Mouse (Mus musculus) liver, adult 2 months (tissue): ENCODE results near the gene Gin1. TPM values are rescaled to one million over a fixed set of nuclear protein-coding genes. Genes with fewer than 3 reads are reported as not detected.

Source experiments
- DNase-seq: peaks from one replicate; pipeline ENCODE4 v3.0.0-alpha.2; 2011; ENCODE audit warnings: low read depth, low spot score; ENCODE audit errors: extremely low read depth
- H3K27ac ChIP-seq: fragments of 200-500 bp; replicated peaks from 2 replicates; pipeline ENCODE4 v1.5.1; 2012; ENCODE audit warnings: low read depth, mild to moderate bottlenecking, control low read depth, inconsistent platforms, low read length; ENCODE audit not compliant: insufficient read depth
- H3K27me3 ChIP-seq: fragments of 200-500 bp; 2 replicates; pipeline ENCODE4 v1.6.1; 2012; ENCODE audit warnings: mild to moderate bottlenecking, moderate library complexity, low read length, inconsistent platforms; ENCODE audit not compliant: control insufficient read depth, insufficient read depth
- H3K36me3 ChIP-seq: fragments of 200-500 bp; 2 replicates; pipeline ENCODE4 v1.6.1; 2012; ENCODE audit warnings: low read length, inconsistent platforms; ENCODE audit not compliant: control insufficient read depth, insufficient read depth
- H3K4me1 ChIP-seq: fragments of 200-500 bp; 2 replicates; pipeline ENCODE4 v1.6.1; 2011; ENCODE audit warnings: low read length; ENCODE audit not compliant: control insufficient read depth, insufficient read depth
- H3K4me3 ChIP-seq: fragments of 200-500 bp; 2 replicates; pipeline ENCODE4 v1.5.1; 2011; ENCODE audit warnings: low read depth, mild to moderate bottlenecking, control low read depth, low read length, moderate library complexity; ENCODE audit not compliant: insufficient read depth
- H3K79me2 ChIP-seq: fragments of 200-500 bp; 2 replicates; pipeline ENCODE4 v1.6.1; 2012; ENCODE audit warnings: inconsistent platforms, mild to moderate bottlenecking, low read length, moderate library complexity; ENCODE audit not compliant: control insufficient read depth, insufficient read depth
- H3K9ac ChIP-seq: fragments of 200-500 bp; 2 replicates; pipeline ENCODE4 v1.6.1; 2012; ENCODE audit warnings: low read depth, mild to moderate bottlenecking, control low read depth, inconsistent platforms, low read length
- CTCF ChIP-seq: fragments of 200-500 bp; IDR thresholded peaks from 2 replicates; pipeline ENCODE4 v1.5.1; 2011; ENCODE audit warnings: low read depth, low read length, control low read depth
- POLR2A ChIP-seq: fragments of 200-500 bp; IDR thresholded peaks from 2 replicates; pipeline ENCODE4 v1.6.1; 2011; ENCODE audit warnings: low read length, control low read depth; ENCODE audit not compliant: insufficient read depth; ENCODE audit errors: extremely low read depth
- WGBS: fragments of 180-500 bp; shearing (Covaris S2); methylation state at CpG from one replicate; pipeline ENCODE4 v1.1.7; 2018; 5-methylcytosine and 5-hydroxymethylcytosine counted together
- polyA plus RNA-seq: library from polyadenylated mRNA; depleted of rRNA; stranded (reverse); fragments of >200 nt; gene quantifications from 2 replicates; pipeline ENCODE4 v1.2.3, GENCODE M21; 2012; rRNA removed
- total RNA-seq: library from RNA; depleted of rRNA; stranded (reverse); fragments of >200 nt; gene quantifications from 2 replicates; pipeline ENCODE4 v1.2.3, GENCODE M21; 2014; rRNA removed

Gene Gin1
- total and polyA plus RNA-seq, 2 experiments: 1.9 to 9.9 TPM

DNA sequence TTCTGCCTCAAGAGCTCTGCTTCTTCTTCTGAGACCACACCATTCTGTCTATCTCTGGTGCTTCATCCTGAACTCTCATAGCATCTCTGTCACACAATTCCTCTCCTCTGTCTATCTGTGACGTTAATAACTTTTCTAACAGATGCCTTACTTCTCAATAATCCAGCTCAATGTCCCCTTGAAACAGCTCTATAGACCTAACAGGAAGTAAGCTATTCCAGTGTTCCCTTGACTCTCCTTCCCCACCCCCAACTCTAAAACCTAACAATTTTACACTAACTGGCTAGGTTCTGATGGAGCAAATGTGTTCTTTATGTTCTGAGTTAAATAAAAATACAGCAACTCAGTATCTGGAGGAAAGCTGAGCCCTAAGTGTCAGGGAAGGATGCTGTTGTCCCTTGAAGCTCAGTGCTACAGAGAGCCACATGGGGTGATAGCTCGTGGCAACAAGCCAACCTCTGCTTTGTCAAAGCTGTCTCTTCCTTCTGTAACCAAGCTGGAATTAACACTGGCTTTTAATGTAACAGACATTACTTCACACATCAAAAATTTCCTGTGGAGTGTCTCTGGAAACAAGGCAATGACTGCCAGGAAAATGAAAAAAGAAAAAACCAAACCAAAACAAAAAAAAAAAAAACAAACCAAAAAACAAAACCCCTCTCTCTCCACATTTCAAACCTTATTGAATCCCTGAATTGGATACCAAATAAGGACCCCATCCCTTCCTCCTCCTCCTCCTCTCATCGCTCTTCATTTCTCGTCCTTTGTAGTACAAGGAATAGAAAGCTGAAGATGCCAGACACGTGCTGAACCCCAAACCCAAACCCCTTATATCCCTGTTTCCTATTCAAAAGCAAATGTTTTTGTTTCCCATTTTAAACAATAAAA lies 63.7 kb downstream of the Gin1 start:
- Histone ChIP-seq H3K79me2 (no peaks in the 10 kb centered on the region), H3K4me3 (no peak overlapping the region), H3K27ac (no peak overlapping the region), H3K9ac (no peak overlapping the region), H3K4me1 (no peaks in the 10 kb centered on the region), H3K36me3 (no peaks in the 10 kb centered on the region), H3K27me3 (no peaks in the 10 kb centered on the region)
- DNase-seq: peak; percentile 23
- TF ChIP-seq CTCF (no peak), POLR2A (no peak)
- WGBS: 72% methylated on average over 5 of the region's 5 CpGs

GRCm38 (mm10) chr1:97834354-97834822 lies 64.4 kb downstream of the Gin1 start:
- no peaks in the 10 kb centered on the region for H3K27me3 ChIP-seq
- no peak overlapping the region for H3K4me3 ChIP-seq
- H3K9ac ChIP-seq: no peak overlapping the region
- WGBS: 82% methylated on average over 5 of the region's 5 CpGs
- H3K4me1 ChIP-seq: no peaks in the 10 kb centered on the region
- no peak overlapping the region for H3K27ac ChIP-seq
- no peaks in the 10 kb centered on the region for H3K36me3 ChIP-seq
- no peaks in the 10 kb centered on the region for H3K79me2 ChIP-seq
- no peak for TF ChIP-seq CTCF
- peak; percentile 17 for DNase-seq

Other genes with a start within 250 kb of the Gin1 start
- gene D1Ertd622e, start 108.1 kb upstream of the Gin1 start, total RNA-seq: 14.0 and 17.0 TPM in 2 replicates
- gene D1Ertd622e, start 108.1 kb upstream of the Gin1 start, polyA plus RNA-seq: 8.6 and 9.2 TPM in 2 replicates
- gene Ppip5k2, start 239 bp downstream of the Gin1 start, total RNA-seq: 34.2 and 34.3 TPM in 2 replicates
- 4.0 and 5.2 TPM in 2 replicates for gene Ppip5k2, start 239 bp downstream of the Gin1 start, polyA plus RNA-seq